Mouse (Mus musculus) testis, postnatal 14 days (tissue): ENCODE measurements around the gene Chrdl2.
"Not testable (repeated sequence)": the region's sequence is repeated elsewhere in the genome, so short reads cannot be mapped to it uniquely, and the experiment has no call there.

Source experiments
- DNase-seq: peaks from one replicate; pipeline ENCODE4 v3.0.0; 2021; ENCODE audit warnings: low spot score

The Chrdl2 gene

DNA sequence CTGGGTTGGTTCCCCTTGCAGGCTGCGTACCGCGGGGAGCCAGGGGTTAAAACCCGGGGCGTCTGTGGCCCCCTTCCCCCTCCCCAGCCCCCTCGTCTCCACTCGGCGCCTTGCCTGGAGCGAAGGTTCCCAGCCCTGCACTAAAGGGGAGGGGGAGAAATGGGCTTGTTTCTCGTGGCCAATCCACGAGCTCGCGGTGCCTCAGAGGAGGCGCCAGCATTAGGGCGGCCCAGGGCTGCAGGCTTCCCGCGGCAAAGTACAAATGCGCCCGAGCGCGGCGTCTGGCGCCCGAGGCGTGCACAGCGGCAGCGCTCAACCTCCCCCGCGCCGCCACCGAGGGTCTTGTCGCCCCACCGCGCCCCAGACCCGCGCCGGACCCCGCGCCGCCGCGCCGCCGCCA is at the start of gene Chrdl2:
TSS of gene Chrdl2 (plus strand) at position 383 of the 400 bp plus-strand sequence.
- peak; percentile 29 for DNase-seq

DNA sequence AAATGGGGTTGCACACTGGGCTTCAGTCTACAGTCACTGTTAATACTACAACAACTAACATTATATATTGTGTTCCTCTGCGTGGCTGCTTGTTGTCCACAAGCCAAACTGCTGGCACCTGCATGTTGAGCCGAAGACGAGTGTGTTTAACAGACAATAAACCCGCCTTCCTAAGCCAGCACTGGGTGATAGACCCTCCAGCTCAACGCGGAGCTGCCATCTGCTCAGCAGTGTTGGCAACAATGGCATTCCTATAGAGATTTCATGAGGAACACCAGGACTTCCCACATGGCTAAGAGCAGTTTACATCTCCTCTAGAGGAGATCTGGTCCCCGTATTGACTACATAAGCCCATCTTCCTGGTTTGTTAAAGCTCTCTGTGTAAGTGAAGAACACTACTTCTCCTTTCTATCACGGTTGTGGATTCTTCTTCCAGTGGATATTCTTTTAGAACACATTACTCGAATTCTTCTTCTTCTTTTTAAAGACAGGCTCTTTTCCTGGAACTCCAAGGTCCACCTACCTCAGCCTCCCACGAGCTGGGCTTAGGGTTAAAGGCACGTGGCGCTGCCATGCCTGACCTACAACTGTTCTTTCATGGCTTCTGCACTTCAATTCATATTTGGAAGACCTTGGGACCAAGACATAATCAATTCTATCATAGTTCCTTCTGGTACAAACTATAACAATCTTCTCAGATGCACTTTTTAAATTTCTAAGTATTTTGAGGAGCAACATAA is 48.6 kb upstream of the Chrdl2 start:
- no peak for DNase-seq

DNA sequence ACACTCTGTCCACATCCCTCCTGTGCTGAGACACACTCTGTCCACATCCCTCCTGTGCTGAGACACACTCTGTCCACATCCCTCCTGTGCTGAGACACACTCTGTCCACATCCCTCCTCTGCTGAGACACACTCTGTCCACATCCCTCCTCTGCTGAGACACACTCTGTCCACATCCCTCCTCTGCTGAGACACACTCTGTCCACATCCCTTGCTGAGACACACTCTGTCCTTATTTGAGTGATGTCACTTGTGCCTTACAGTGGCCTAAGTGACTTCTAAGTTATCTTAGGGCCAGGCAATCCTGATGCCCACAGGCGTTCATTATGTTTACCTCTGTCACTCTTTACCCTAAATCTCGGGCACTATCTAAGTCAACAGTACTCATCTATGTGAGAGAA is 45.4 kb upstream of the Chrdl2 start:
- DNase-seq: not testable (repeated sequence)

DNA sequence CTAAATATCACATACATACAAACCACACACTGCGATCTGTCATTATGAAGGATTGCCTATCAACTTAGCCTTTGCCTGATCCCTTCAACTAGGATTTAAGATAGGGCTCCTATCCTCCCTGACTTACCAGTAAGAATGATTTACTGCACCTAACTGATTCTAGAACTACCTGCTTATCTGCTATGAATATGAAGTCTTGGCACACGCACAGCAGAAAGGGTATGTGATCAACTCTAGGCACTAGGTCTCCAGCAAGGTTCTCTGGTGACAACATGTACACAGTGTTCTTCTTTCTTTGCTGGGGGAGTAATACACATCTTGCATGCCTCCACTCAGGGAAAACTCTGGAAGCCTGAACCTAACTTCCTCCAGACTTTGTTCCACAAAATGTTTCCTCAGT is 44.5 kb upstream of the Chrdl2 start:
- no peak for DNase-seq

DNA sequence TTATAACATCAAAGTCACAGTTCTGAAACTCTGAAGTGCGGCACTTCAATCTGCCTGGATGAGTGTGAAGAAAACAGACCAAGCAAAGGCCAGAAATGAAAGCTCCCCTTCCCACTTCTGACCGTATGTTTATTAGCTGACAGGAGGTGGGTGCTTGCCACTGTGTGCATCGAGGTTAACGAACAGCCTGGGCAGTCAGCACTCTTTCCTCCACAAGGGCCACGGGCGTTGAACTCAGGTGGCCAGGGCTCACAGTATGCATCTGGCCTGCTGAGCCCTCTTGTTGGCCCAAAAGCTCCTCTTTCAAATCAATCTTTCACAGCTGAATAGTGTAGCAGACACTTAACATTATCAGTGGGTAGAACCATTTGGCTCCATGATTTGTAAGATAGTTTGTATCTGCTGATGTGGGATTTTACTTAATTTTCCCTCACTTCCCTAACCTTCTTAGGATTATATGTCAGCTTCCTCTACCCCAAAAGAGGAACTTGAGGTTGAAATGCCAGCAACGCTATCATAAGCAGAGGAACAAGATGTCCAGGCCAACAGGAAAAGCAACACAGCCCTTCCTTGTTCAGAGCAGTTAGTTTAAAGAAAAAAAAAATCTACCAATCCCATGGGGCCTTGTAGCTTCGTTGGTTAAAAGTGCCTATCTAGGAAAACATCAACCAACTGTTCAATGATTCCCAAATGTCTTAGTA is 43.3 kb upstream of the Chrdl2 start:
- DNase-seq: peak; percentile 33

DNA sequence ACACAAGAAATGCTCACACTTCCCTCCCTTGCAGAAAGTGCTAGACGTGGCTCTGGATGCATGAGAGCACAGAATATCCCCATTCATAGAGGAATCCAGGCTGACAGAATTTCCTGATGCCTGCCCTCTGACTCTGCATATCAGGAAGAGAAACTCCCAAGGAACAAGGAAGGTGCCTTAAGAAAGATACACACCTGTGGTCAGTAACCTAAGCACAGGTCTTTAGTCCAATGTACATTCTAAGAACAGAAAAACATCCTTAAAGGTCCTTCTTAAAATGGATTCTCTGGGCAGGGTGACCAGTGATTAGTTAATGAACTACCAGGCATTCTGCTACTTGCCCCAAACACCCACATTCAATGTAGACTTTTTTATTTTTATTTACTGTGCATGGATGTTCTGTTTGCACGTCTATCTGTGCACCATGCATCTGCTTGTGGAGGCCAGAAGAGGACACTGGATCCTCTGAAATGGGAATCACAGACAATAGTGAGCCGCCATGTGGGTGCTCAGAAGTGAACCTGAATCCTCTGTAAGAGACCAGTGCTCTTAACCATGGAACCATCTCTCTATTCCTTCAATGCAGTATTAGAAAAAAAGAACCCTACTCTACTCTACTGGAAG is 42.6 kb upstream of the Chrdl2 start:
- no peak for DNase-seq

DNA sequence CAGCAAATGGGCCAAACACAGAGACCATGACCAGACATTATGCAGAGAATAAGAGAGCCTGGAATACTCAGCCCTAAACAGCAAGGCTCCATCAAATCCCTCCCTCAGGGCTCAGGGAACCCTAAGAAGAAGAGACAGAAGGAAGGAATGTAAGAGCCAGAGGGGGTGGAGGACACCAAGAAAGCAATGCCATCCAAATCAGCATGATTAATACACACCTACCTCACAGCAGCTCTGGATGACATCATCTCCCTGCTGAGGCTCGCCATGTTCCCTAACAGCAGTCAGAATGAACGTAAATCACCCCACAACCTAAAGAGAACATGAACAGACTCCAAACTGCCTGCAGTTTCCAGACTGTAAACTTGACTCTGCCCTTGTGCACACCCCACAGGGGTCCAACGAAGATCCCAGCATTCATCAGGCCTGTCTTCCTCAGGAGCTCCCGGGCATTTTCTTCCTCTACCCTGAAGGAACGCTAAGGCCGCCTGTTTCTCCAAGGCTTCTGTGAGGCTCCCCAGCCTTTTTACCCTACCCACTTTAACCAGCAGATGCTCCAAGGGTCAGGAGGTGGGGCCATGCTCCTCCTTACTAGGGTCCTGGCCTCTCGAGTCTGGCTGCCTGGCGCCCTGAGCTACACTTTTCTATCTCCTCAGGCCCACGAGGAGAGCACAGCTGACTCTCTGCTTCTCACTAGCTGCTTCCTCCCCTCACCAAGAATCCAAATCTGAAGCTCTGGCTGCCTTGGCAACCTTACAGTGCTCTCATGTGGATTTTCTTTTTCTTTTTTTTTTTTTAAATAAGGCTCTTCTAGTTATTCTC is 40.7 kb upstream of the Chrdl2 start:
- no peak for DNase-seq

DNA sequence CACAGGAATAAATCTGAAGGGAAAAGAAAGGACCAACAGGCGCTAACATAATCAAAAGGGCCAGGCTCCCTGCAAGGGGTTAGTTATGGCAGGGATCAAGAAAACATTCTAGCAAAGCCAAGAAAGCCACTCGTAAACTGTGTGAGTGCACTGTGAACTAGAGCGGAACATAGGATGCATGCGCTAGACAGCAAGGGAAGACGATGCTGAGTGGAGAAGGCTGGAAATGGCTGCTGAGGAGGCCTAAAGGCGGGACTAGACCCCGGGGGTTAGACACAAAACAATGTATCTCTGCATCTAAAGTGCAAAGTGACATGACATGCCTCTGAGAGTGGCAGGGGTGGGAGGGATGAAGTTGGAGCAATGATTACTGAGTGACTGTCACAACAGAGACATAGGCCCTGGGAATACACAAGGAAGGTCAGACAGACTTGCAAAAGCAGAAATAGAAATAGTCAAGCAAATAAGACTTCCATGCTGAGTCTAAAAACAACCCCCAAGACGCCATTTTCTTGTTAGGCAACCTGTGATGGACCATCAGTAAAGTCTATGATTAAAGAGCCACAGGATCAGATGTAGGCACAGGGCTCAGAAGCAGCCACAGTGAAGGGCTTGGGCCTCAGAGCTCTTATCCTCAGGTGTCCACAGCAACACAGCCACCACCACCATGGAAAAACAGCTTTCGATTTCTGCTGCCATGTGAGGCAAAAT is 39.8 kb upstream of the Chrdl2 start:
- DNase-seq: no peak

DNA sequence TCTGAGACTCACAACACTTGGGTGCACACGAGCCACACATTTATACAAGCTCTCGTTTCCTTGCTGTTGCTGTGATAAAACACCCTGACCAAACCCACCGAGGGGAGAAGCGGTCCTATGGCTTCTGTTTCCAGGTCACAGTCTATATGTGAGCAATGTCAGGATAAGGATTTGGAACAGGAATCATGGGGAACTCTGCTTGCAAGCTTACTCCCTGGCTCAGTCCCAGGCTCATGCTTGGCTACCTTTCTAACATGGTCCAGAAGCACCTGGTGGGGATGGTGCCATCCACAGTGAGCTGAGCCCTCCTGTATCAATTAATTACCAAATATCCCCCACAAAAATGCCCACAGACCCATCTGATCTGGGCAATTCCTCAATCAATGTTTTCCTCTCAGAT is 36.8 kb upstream of the Chrdl2 start:
- no peak for DNase-seq

DNA sequence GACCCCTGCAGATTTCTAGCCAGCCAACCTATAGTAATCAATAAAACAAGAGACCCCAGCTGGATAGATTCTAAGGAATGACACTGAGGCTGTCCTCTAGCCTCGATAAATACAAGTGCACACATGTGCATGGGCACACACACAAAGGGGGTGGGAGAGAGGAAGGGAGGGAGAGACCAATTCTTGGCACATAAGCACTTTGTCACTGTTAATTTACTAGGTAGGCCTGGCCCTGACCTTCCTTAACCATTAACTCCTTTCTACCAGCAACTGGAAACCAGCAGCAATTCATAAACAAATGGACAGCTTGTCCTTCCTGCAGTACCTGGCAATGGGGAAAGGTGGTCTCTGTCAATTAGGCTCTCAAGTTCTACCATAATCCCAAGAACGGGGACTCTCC is 34.0 kb upstream of the Chrdl2 start:
- DNase-seq: no peak

DNA sequence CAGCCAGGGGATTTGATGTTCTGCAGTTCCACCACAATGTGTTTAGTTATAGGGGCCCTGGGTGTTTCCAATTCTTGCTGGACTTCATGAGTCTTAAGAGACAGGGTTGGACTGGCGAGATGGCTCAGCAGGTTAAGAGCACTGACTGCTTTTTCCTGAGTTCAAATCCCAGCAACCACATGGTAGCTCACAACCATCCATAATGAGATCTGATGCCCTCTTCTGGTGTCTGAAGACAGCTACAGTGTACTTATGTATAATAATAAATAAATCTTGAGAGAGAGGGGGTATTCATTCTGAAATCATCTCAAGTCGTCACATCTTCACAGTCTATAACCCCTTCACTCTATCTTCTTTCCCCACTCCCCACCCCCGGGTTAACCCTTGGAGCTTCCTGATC is 33.1 kb upstream of the Chrdl2 start:
- not testable (repeated sequence) for DNase-seq

DNA sequence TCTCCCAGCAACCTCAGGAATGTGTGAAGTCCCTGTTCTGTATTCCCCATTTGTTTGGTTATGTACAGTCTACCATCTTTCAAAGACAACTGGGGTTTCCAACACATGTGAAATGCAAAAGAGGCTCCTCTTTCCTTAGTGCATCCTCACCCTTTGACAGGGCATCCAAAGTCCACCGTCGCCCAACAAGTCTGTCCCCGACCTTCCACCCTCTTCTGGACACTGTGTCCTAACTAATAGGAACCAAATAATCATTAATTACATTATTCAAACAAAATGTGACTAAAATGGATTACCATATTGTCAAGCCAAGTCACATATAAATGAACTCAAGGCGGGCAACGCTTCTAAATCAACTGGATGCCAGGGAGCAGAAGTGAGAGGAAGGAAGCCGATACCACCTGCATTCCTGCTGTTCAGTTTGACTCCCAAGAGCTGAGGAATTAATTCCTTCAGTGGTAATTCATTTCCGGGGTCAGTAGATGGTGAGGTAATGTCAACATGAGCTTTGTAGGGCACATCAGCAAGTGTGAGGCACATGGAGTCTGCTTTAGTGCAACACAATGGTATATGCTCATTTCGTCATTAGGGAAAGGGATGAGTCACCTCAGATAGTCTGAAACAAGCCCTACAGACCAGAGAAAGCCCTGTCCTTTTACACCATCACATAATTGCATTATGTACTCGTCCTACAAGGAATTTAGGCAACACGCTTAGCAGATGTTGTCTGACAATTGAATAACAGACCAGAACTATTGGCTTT is 31.6 kb upstream of the Chrdl2 start:
- DNase-seq: no peak

DNA sequence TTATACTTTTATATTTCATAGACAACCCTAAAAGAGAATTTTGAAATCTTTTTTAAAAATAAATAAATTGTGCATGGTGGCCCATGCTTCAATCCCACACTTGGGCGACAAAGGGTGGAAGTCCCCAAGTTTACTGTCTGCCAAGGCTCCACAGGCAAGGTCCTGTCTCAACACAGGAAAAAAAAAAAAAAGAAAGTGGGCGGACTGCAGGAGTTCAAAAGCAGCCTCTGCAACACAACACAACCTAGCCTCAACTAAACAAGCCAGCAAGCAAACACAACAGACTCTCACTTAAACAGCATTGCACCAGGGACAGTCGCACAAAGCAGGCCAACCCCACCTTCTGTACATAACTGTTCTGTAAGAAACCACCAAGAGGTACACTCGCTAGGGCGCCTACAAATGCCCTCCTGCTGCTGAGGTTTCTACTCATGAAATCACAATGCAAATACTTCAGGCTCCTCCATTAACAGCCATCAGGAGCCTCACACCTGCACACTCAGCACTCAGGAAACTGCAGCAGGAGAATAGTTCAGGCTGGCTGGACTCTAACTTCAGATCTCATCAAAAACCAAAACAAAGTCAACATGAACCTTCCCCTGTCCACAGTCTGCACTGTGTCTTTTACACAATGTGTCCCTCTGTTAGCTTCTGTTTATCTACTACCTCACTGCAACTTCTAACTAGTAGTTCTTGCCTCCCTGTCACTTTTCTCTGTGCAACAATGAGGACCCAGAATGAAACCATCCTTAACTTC is 30.0 kb upstream of the Chrdl2 start:
- no peak for DNase-seq

DNA sequence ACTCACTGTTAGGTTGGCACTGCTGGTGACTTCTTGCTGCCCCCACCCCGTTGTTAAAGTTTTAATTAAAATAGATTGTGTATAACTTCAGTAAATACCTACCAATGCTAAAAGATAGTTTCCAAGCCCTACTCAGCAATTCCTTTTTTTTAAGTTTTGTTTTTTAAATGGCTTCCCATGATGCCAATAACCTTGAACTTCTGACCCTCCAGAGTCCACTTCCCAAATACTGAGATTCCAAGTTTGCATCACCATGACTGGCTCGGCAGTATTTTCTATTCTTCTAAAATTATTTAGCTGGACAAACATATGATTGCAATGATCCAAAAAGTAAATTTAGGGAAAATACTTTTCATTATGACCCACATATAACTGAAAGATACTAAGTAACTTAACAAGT is 27.9 kb upstream of the Chrdl2 start:
- DNase-seq: no peak

DNA sequence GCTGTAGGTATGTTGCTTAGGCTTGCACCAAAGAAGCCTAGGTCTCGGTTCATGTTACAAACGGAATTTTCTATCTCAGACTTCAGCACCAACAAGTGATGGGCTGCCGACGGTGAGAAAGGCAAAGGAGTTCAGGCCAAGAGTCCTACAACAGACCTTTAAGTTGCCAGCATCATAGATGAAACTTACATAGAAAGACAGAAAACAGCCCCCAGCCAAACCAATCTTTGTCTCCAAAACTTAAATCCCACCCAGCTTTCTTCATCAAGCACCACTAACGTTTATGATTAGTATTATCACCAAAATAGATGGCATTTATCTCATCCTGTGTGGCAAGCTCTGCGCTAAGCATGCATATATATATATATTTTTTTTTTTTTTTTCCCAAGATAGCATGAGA is 26.9 kb upstream of the Chrdl2 start:
- no peak for DNase-seq

DNA sequence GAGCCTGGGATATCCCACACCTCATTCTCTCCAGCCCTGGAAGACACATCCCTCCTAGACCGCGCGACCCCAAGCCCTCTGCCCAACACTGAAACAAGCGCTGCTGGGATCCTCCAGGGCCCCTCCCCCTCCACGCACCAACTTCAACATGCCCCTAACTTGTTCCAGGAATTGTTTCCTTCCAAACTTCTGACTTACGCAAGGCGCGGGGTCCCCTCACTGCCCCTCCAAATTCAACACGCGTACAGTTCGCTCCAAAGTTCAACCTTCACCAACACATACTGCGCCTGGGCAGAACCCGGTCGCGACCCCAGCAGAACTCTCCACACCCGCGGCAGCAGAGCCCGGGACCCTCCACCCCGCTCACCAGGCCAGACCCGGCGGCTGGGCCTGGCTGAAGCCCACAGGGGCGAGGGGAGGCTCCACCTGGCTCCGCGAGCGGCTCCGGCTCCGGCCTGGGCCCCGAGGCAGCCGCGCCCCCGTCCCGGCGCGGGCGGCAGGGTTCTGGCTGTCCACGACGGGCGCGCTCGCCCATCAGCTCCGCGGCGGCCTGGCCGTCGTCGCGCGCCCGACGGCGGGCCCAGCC is 26.3 kb upstream of the Chrdl2 start:
- peak; percentile 84 for DNase-seq

DNA sequence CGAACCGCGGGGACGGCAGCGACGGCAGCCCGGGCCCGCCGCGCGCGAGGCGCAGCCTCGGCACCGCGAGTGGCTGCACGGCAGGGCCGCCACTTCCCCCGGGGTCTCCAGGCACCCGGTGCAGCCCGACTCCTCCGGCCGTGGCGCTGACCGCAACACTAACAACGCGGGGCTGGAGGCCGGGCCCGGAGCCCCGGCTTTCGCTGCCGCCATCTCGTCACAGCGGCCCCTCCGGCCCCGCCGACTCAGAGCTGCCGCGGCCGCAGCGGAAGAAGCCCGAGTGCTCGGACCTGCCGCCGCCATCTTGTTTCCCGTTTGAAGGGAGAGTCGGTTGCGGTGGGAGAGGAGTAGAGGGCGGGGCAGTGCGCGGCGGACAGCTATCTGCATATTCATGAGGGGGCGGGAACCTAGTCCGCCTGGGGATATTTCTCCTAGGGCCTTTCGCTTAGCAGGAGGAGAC is 25.8 kb upstream of the Chrdl2 start, which contains the start of gene Rnf169:
TSS of gene Rnf169 (minus strand) at position 317 of the 460 bp plus-strand sequence.
- peak; percentile 94 for DNase-seq

DNA sequence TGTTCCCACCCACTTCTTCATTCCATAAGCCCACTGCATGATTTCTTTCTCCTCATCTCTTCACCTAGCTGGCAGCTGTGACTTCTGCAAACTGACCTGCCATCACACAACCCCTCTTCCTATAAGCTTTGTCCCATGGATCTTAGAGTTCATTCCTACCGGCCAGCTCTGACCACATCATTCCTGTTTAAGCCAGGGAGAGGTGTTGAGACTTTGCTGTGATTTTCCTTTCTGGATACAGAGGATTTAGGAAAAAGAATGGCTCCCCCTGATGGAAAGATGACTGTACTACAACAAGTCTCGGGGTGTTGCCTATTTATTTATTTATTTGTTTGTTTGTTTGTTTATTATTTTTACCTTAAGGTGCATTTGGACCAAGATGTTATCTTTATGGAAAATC is 24.7 kb upstream of the Chrdl2 start:
- no peak for DNase-seq
